Mouse (Mus musculus) neural tube, embryonic 14.5 days (tissue): ENCODE results near the gene Zfp750. TPM values are rescaled to one million over a fixed set of nuclear protein-coding genes. Genes with fewer than 3 reads are reported as not detected.

Experiments used
- ATAC-seq: fragments of 200-750 bp; cut with Nextera tagmentation; 2 replicates; pipeline ENCODE4 v1.8.0; 2017; ENCODE audit warnings: low read depth, mild to moderate bottlenecking, moderate TSS enrichment, moderate library complexity
- H3K27ac ChIP-seq: fragments of 300-500 bp; sonication (generic); 2 replicates; pipeline ENCODE4 v1.5.1; 2014; ENCODE audit warnings: low read depth, mild to moderate bottlenecking, control low read depth, low read length, moderate library complexity, mixed read lengths
- H3K27me3 ChIP-seq: fragments of 300-500 bp; sonication (generic); 2 replicates; pipeline ENCODE4 v1.6.1; 2014; ENCODE audit warnings: low read length; ENCODE audit not compliant: control insufficient read depth, insufficient read depth
- H3K36me3 ChIP-seq: fragments of 300-500 bp; sonication (generic); 2 replicates; pipeline ENCODE4 v1.6.1; 2014; ENCODE audit warnings: low read length, mixed read lengths; ENCODE audit not compliant: control insufficient read depth, insufficient read depth
- H3K4me1 ChIP-seq: fragments of 300-500 bp; sonication (generic); 2 replicates; pipeline ENCODE4 v1.6.1; 2014; ENCODE audit warnings: low read length; ENCODE audit not compliant: control insufficient read depth, insufficient read depth
- H3K4me2 ChIP-seq: fragments of 300-500 bp; sonication (generic); 2 replicates; pipeline ENCODE4 v1.6.1; 2014; ENCODE audit warnings: mild to moderate bottlenecking, low read depth, low read length, control low read depth
- H3K4me3 ChIP-seq: fragments of 300-500 bp; sonication (generic); 2 replicates; pipeline ENCODE4 v1.5.1; 2014; ENCODE audit warnings: low read depth, low read length, control low read depth, mixed read lengths
- H3K9ac ChIP-seq: fragments of 300-500 bp; sonication (generic); replicated peaks from 2 replicates; pipeline ENCODE4 v1.6.1; 2014; ENCODE audit warnings: low read depth, mild to moderate bottlenecking, control low read depth, low read length, mixed read lengths
- H3K9me3 ChIP-seq: fragments of 300-500 bp; sonication (generic); 2 replicates; pipeline ENCODE4 v1.6.1; 2016; ENCODE audit warnings: low read length; ENCODE audit not compliant: control insufficient read depth
- WGBS: fragments of 180-500 bp; shearing (Covaris S2); extraction: QIAGEN DNeasy Blood & Tissue Kit; methylation state at CpG from one replicate; pipeline ENCODE4 v1.1.7; 2014; 5-methylcytosine and 5-hydroxymethylcytosine counted together
- polyA plus RNA-seq: library from polyadenylated mRNA; unstranded; fragments of >200 nt; fragmentation: Nextera tagmentation; extraction: Ambion mirVana; gene quantifications from 2 replicates; pipeline ENCODE4 v1.2.1, GENCODE M21; 2014

Zfp750 gene
- polyA plus RNA-seq, 1 experiment from 2014 or later = 0.32 TPM

- no peak for ATAC-seq
- Histone ChIP-seq H3K27ac (no peak overlapping the region), H3K4me2 (no peak overlapping the region), H3K4me1 (no peaks in the 10 kb centered on the region), H3K27me3 (no peaks in the 10 kb centered on the region), H3K9ac (no peak overlapping the region), H3K9me3 (no peaks in the 10 kb centered on the region), H3K36me3 (peaks cover 34% of the 10 kb centered on the region), H3K4me3 (no peak overlapping the region)
- WGBS = 95% methylated on average over 4 of the region's 4 CpGs
These were observed 17.6 kb downstream of the Zfp750 start for GRCm38 (mm10) chr11:121501525-121501924.

- no peak for ATAC-seq
These were observed 18.5 kb downstream of the Zfp750 start for GRCm38 (mm10) chr11:121500595-121500994.

GRCm38 (mm10) chr11:121490651-121491050 lies 28.5 kb downstream of the Zfp750 start:
- H3K9me3 ChIP-seq = no peaks in the 10 kb centered on the region
- no peak overlapping the region for H3K9ac ChIP-seq
- H3K27ac ChIP-seq = no peak overlapping the region
- no peak overlapping the region for H3K4me2 ChIP-seq
- no peaks in the 10 kb centered on the region for H3K27me3 ChIP-seq
- H3K4me3 ChIP-seq = no peak overlapping the region
- H3K36me3 ChIP-seq = peaks cover 9% of the 10 kb centered on the region; the same call in 1 of the 2 replicates
- no peaks in the 10 kb centered on the region for H3K4me1 ChIP-seq
- ATAC-seq = no peak

More at GRCm38 (mm10) chr11:121500595-121500994, 18.5 kb downstream of the Zfp750 start:
- Histone ChIP-seq H3K4me2 (no peak overlapping the region), H3K9ac (no peak overlapping the region), H3K27ac (no peak overlapping the region), H3K27me3 (no peaks in the 10 kb centered on the region), H3K4me3 (no peak overlapping the region), H3K4me1 (no peaks in the 10 kb centered on the region), H3K9me3 (no peaks in the 10 kb centered on the region), H3K36me3 (peaks cover 34% of the 10 kb centered on the region)

DNA sequence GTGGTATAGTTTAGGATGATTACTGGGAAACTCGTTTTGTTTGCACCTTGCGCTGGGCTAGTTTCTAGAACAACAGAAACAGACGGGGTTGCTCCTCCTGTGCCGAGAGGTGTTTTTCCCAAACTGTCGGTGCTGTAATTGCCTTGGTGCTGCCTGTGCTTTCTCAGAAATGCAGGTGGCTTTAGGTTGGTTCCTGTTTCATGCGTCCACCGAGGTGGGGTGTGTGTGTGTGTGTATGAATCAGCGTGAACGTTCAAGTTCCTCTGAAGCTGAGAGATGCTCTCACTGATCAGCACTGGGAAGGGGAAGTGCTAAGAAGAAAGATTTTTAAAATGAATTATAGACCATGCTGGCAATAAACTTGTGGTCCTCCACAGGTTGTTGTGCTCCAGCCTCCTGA lies 33.3 kb downstream of the Zfp750 start:
- no peaks in the 10 kb centered on the region for H3K27me3 ChIP-seq
- no peak overlapping the region for H3K27ac ChIP-seq
- no peak overlapping the region for H3K4me3 ChIP-seq
- H3K36me3 ChIP-seq = 0 out of 2 replicates have a peak, but pooled peaks cover 2% of the 10 kb centered on the region
- no peaks in the 10 kb centered on the region for H3K9me3 ChIP-seq
- WGBS = 90% methylated on average over 9 of the region's 9 CpGs
- no peaks in the 10 kb centered on the region for H3K4me1 ChIP-seq
- ATAC-seq = no peak
- no peak overlapping the region for H3K9ac ChIP-seq
- H3K4me2 ChIP-seq = no peak overlapping the region

GRCm38 (mm10) chr11:121481129-121481528 lies 38.0 kb downstream of the Zfp750 start:
- Histone ChIP-seq H3K9ac (no peak overlapping the region), H3K4me3 (no peak overlapping the region), H3K9me3 (no peaks in the 10 kb centered on the region), H3K27ac (no peak overlapping the region), H3K36me3 (0 out of 2 replicates have a peak, but pooled peaks cover 4% of the 10 kb centered on the region), H3K4me2 (no peak overlapping the region), H3K27me3 (no peaks in the 10 kb centered on the region), H3K4me1 (no peaks in the 10 kb centered on the region)
- no peak for ATAC-seq
- WGBS = 90% methylated on average over 2 of the region's 2 CpGs

DNA sequence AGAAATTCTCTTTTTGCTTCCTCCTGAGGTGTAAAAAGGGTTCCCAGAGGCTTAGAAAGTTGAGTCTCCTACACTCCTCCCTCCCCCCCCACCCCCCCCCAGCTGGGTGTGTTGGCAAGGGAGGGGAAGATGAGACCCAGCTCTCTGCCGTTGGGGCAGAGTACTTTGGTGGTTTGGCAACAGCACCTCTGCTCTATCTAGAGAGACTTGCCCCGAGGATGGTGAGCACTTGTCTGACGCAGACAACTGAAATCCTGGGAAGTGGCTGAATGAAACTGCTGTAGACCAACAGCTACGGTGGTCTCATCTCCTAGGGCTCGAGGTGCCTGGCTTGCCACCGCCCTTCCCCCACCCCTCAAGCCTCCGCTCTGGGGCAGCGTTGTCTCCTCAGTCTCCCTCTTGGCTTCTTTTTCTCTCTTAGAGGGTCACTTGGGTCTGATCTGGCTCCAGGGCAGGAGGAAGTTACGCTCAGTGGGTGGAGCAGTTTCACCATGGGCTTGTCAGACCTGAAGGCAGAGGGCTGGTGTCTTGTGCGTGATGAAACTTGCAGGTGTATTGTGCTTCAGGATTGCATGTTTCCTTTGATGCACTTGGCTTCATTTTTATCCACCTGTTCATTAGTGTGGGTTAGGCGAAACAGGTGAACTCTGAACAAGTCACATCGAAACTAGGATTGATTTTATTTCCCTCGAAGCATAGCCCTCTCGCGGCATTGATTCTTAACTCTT lies 39.5 kb downstream of the Zfp750 start:
- Histone ChIP-seq H3K27me3 (no peaks in the 10 kb centered on the region), H3K9me3 (no peaks in the 10 kb centered on the region), H3K4me3 (no peak overlapping the region), H3K9ac (no peak overlapping the region), H3K4me1 (no peaks in the 10 kb centered on the region), H3K4me2 (no peak overlapping the region), H3K27ac (no peak overlapping the region), H3K36me3 (0 out of 2 replicates have a peak, but pooled peaks cover 4% of the 10 kb centered on the region)
- WGBS = 89% methylated on average over 15 of the region's 15 CpGs
- ATAC-seq = no peak

DNA sequence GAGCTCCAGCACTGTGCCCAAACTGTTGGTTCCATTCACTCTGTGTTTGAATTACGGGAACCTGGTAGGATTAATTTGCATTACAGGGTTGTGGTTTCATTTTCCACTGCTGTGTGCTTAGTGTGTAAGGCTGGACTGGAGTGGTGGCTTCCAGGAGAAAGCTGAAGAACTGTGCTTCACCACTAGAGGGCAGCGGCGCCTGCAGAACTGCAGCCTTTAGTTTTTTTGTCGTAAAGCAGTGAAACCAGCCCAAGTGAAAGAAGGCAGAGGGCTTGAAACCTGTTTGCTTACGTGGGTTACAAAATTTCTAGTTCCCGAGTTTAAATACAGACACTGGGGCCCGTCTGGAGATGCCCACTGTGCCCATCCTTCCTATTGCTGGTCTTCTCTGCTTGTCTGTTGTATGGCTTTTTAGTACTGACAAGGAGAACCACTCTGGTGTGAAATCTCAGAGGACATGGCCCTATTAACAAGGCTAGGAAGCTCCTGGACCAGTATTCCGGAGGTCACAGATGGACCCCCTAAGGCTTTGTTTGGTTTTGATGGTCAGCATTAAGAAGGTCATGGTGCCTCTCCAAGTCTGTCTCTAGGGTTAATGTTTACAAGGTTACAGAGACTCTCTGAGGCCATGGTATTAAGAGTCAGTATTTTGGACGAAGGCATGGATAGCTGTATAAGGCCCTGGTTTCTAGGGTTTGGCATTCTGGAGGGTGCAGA lies 43.3 kb downstream of the Zfp750 start:
- H3K36me3 ChIP-seq = 0 out of 2 replicates have a peak, but pooled peaks cover 2% of the 10 kb centered on the region
- no peak overlapping the region for H3K27ac ChIP-seq
- no peaks in the 10 kb centered on the region for H3K9me3 ChIP-seq
- no peaks in the 10 kb centered on the region for H3K27me3 ChIP-seq
- no peaks in the 10 kb centered on the region for H3K4me1 ChIP-seq
- WGBS = 39% methylated on average over 9 of the region's 9 CpGs
- no peak overlapping the region for H3K4me3 ChIP-seq
- H3K9ac ChIP-seq = no peak overlapping the region
- peak; percentile 24; the same call in 1 of the 2 replicates for ATAC-seq
- H3K4me2 ChIP-seq = no peak overlapping the region

- H3K4me1 ChIP-seq = no peaks in the 10 kb centered on the region
- no peak overlapping the region for H3K4me2 ChIP-seq
- no peak for ATAC-seq
- no peak overlapping the region for H3K27ac ChIP-seq
- WGBS = 94% methylated on average over 3 of the region's 3 CpGs
- H3K36me3 ChIP-seq = no peaks in the 10 kb centered on the region
- no peaks in the 10 kb centered on the region for H3K27me3 ChIP-seq
- H3K9me3 ChIP-seq = no peaks in the 10 kb centered on the region
- H3K4me3 ChIP-seq = no peak overlapping the region
- H3K9ac ChIP-seq = no peak overlapping the region
These were observed 44.3 kb downstream of the Zfp750 start for GRCm38 (mm10) chr11:121474831-121475230.

- no peak overlapping the region for H3K4me2 ChIP-seq
- ATAC-seq = no peak
- no peaks in the 10 kb centered on the region for H3K27me3 ChIP-seq
- no peak overlapping the region for H3K27ac ChIP-seq
- no peak overlapping the region for H3K9ac ChIP-seq
- H3K4me3 ChIP-seq = no peak overlapping the region
- no peaks in the 10 kb centered on the region for H3K4me1 ChIP-seq
- WGBS = 95% methylated on average over 6 of the region's 6 CpGs
- no peaks in the 10 kb centered on the region for H3K9me3 ChIP-seq
- peaks cover 21% of the 10 kb centered on the region for H3K36me3 ChIP-seq
These were observed 51.7 kb downstream of the Zfp750 start for GRCm38 (mm10) chr11:121467408-121467807.
